ENCODE assay signal across 19 mouse cellular contexts in the genomic region with DNA sequence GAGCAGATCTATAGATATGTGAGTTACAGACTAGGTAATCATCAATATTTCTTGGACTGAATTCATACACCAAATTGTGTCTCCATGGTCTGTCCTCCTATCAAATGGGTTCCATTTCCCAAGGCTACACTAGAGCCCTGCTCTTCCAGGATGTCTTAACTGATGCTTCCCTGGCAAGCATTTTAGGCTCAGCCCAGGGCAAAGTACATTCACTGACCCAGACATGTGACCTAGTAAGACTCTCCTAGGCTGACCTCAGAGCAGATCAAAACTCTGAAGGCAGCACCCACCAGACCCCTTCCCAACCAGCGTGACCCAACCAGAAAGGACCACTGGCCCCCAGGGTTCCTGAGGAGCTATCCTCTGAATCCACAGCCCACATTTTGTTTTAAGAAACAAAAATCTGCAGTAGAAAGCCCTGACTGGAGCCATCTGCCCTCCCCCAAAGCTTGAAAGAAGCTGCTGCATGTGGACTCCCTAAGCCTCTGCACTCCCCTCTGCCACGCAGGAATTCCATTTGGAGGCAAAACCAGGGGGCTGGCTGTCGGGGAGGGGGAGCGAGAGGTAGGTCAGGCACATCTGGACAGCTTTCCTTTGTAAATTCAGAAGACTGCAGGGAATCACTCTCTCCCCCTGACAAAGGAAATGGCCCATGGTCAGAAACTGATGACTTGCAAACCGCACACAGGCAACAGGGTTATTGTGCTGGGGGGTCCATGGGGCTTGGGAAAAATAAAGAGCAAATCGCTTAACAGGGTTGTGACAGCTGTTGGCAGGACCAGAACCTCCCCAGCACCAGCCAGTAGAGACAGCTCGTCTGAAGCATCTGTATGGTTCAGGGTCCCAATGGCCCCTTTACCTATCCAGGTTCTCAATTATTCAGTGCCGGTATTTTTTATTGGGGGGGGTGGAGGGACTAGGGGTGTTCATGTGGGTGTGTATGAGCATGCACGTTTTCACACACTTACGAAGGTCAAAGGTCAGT.
DNase-seq lines count a peak whose midpoint lies in the region; ATAC-seq lines count a peak whose summit lies in the region.
"Had no signal": no experiment of that assay in that cellular context is flagged by ENCODE, and none has a peak within 500 bp of the region (broad histone marks: within the 10 kb centered on the region; RNA-seq: fewer than 3 reads in every experiment).

No protein-coding gene starts in this region.

- H3K4me3 ChIP-seq in embryonic facial prominence, embryonic 14.5 days (ENCODE audit: low read depth, low read length): no peak overlapping the region
- no peak overlapping the region for H3K4me3 ChIP-seq in limb, embryonic 15.5 days
- H3K4me3 ChIP-seq: forebrain, embryonic 15.5 days; heart, embryonic 10.5 days; liver, embryonic 15.5 days; megakaryocyte, embryonic 14.5 days; neural tube, embryonic 15.5 days; stomach, embryonic 15.5 days had no signal

- no peaks in the 10 kb centered on the region for H3K9me3 ChIP-seq in embryonic facial prominence, embryonic 14.5 days (ENCODE audit: control insufficient read depth, low read length)
- H3K9me3 ChIP-seq in limb, embryonic 15.5 days: no peaks in the 10 kb centered on the region
- H3K9me3 ChIP-seq: forebrain, embryonic 15.5 days; heart, embryonic 10.5 days; liver, embryonic 15.5 days; megakaryocyte, embryonic 14.5 days; neural tube, embryonic 15.5 days; stomach, embryonic 15.5 days had no signal

- ATAC-seq in embryonic facial prominence, embryonic 14.5 days (ENCODE audit: low read depth): no peak
- 0 out of 2 replicates have a peak, but pooled peaks have one; percentile 14 for ATAC-seq in limb, embryonic 15.5 days (ENCODE audit: insufficient number of reproducible peaks, low FRiP score, low TSS enrichment, low read depth)
- ATAC-seq: forebrain, embryonic 15.5 days had no signal

- no peaks in the 10 kb centered on the region for H3K36me3 ChIP-seq in embryonic facial prominence, embryonic 14.5 days (ENCODE audit: control insufficient read depth, insufficient read depth, low read length)
- H3K36me3 ChIP-seq in limb, embryonic 15.5 days: no peaks in the 10 kb centered on the region
- H3K36me3 ChIP-seq: forebrain, embryonic 15.5 days; heart, embryonic 10.5 days; liver, embryonic 15.5 days; neural tube, embryonic 15.5 days; stomach, embryonic 15.5 days had no signal

- H3K4me2 ChIP-seq in embryonic facial prominence, embryonic 14.5 days (ENCODE audit: low read depth, low read length): no peak overlapping the region
- no peak overlapping the region for H3K4me2 ChIP-seq in limb, embryonic 15.5 days
- H3K4me2 ChIP-seq: forebrain, embryonic 15.5 days; liver, embryonic 15.5 days; neural tube, embryonic 15.5 days; stomach, embryonic 15.5 days had no signal

- H3K27ac ChIP-seq in embryonic facial prominence, embryonic 14.5 days (replicated peaks; ENCODE audit: low read depth, low read length): peak overlapping the region; percentile 58; the same call in 1 of the 2 replicates
- H3K27ac ChIP-seq in limb, embryonic 15.5 days: no peak overlapping the region
- H3K27ac ChIP-seq: forebrain, embryonic 15.5 days; heart, embryonic 10.5 days; liver, embryonic 15.5 days; neural tube, embryonic 15.5 days; stomach, embryonic 15.5 days had no signal

- H3K9ac ChIP-seq in embryonic facial prominence, embryonic 14.5 days (ENCODE audit: low read depth, low read length): no peak overlapping the region
- H3K9ac ChIP-seq in limb, embryonic 15.5 days: no peak overlapping the region
- H3K9ac ChIP-seq: forebrain, embryonic 15.5 days; liver, embryonic 15.5 days; neural tube, embryonic 15.5 days; stomach, embryonic 15.5 days had no signal

- H3K4me1 ChIP-seq in embryonic facial prominence, embryonic 14.5 days (ENCODE audit: control insufficient read depth, insufficient read depth, low read length): peaks cover 24% of the 10 kb centered on the region
- peaks cover 15% of the 10 kb centered on the region for H3K4me1 ChIP-seq in limb, embryonic 15.5 days
- H3K4me1 ChIP-seq: forebrain, embryonic 15.5 days; liver, embryonic 15.5 days; neural tube, embryonic 15.5 days; stomach, embryonic 15.5 days had no signal

- peak; percentile 14 for DNase-seq in embryo, embryonic 10 days (ENCODE audit: low spot score)
- DNase-seq in embryo, embryonic 9.5 days (ENCODE audit: extremely low spot score): no peak
- peak; percentile 51 to 65 for DNase-seq in kidney, postnatal 25 days
- no peak for DNase-seq in kidney, postnatal 4 days
- DNase-seq in embryonic facial prominence, embryonic 14.5 days (ENCODE audit: low spot score): peak; percentile 54
- DNase-seq in layer of hippocampus, postnatal 14 days (ENCODE audit: low spot score in 2 of 2): no peak
- DNase-seq in retina, embryonic 14.5 days (ENCODE audit: low spot score): no peak
- DNase-seq: adrenal gland, postnatal 14 days; cerebellum, adult 9-11 months; gastrocnemius, postnatal 14 days; lung, postnatal 10 days had no signal

- no peaks in the 10 kb centered on the region for H3K27me3 ChIP-seq in embryonic facial prominence, embryonic 14.5 days (replicated peaks; ENCODE audit: control insufficient read depth, insufficient read depth, low read length)
- H3K27me3 ChIP-seq in limb, embryonic 15.5 days: no peaks in the 10 kb centered on the region
- H3K27me3 ChIP-seq: CH12.LX; forebrain, embryonic 15.5 days; liver, embryonic 15.5 days; megakaryocyte, embryonic 14.5 days; neural tube, embryonic 15.5 days; stomach, embryonic 15.5 days had no signal

- WGBS in embryonic facial prominence, embryonic 14.5 days: 41% methylated on average over 10 of the region's 10 CpGs
- WGBS in limb, embryonic 15.5 days: 49% methylated on average over 10 of the region's 10 CpGs

Comparison
In these comparisons a context has a peak if more than half of its experiments do, and no peak if none do; other contexts are left out.
1. DNase-seq: peak in embryo, embryonic 10 days (single experiment), kidney, postnatal 25 days (2 of 2) and embryonic facial prominence, embryonic 14.5 days (single experiment); none in embryo, embryonic 9.5 days (single experiment), kidney, postnatal 4 days (0 of 2), layer of hippocampus, postnatal 14 days (0 of 2) and retina, embryonic 14.5 days (single experiment).